In the genomic region with DNA sequence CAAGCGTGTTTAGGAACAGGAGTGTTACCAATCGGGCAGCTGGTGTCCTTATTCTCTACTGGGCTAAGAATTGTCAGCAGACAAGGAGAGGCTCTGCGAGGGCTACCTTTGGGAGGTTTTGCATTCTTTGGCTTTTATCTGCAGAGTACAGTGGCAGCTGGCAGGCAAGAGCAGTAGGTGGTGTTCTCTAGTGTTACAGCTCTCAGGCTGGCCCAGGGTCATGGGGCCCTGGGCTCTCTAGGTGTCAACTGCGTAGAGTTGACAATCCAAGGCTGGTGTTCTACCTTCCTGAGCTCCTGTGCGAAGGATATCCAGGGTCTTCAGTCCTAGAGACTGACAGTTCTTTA, we compare ENCODE assay signal across 17 mouse cellular contexts. TPM values are rescaled to one million over a fixed set of nuclear protein-coding genes. Genes with fewer than 3 reads are reported as not detected.
DNase-seq lines count a peak whose midpoint lies in the region; ATAC-seq and TF ChIP-seq lines count a peak whose summit lies in the region.
"Had no signal": no experiment of that assay in that cellular context is flagged by ENCODE, and none has a peak within 500 bp of the region (broad histone marks: within the 10 kb centered on the region; RNA-seq: fewer than 3 reads in every experiment).

No protein-coding gene starts in this region.

- no peak overlapping the region for H3K9ac ChIP-seq in kidney, embryonic 15.5 days
- peak overlapping the region; percentile 55 for H3K9ac ChIP-seq in liver, embryonic 15.5 days

- H3K27ac ChIP-seq in kidney, embryonic 15.5 days, result no peak overlapping the region
- H3K27ac ChIP-seq in bone marrow, adult 2 months (ENCODE audit: control insufficient read depth, insufficient read depth, low read depth, low read length, poor library complexity), result peak overlapping the region; percentile 67
- peak overlapping the region; percentile 97 for H3K27ac ChIP-seq in liver, embryonic 15.5 days (replicated peaks)

- H3K36me3 ChIP-seq in kidney, embryonic 15.5 days, result no peaks in the 10 kb centered on the region
- H3K36me3 ChIP-seq in liver, embryonic 15.5 days (replicated peaks), result peaks cover 7% of the 10 kb centered on the region; the same call in 1 of the 2 replicates

- ATAC-seq in kidney, embryonic 15.5 days (replicated peaks; ENCODE audit: low FRiP score), result peak; percentile 80
- peak; percentile 80 for ATAC-seq in erythroblast, adult 5-6 weeks (replicated peaks; ENCODE audit: low FRiP score, poor library complexity, severe bottlenecking)
- peak; percentile 97 for ATAC-seq in liver, embryonic 15.5 days (ENCODE audit: insufficient read depth)
- ATAC-seq: CD4-positive, CD25-positive, alpha-beta regulatory T cell, adult 4 months; lung, postnatal 0 days had no signal

- peaks cover 4% of the 10 kb centered on the region; the same call in 1 of the 2 replicates for H3K4me1 ChIP-seq in kidney, embryonic 15.5 days
- peaks cover 4% of the 10 kb centered on the region for H3K4me1 ChIP-seq in bone marrow, adult 2 months (ENCODE audit: control insufficient read depth, insufficient read depth, low read length)
- H3K4me1 ChIP-seq in liver, embryonic 15.5 days (replicated peaks), result peaks cover 69% of the 10 kb centered on the region

- no peak for TF ChIP-seq POLR2A in bone marrow, adult 2 months (IDR thresholded peaks at IDR 0.05; ENCODE audit: borderline replicate concordance, control insufficient read depth, low read depth, low read length)

- no peak for DNase-seq in kidney, postnatal 36 days
- DNase-seq in natural killer cell, adult 2 months (ENCODE audit: low spot score in 2 of 2), result no peak
- DNase-seq in gastrocnemius, postnatal 36 days, result no peak
- DNase-seq: adrenal gland, postnatal 25 days; right cerebral cortex, adult 18-20 months had no signal

- TF ChIP-seq CTCF in bone marrow, adult 2 months (IDR thresholded peaks at IDR 0.05; ENCODE audit: control insufficient read depth, insufficient read depth, low read length), result no peak

- H3K4me3 ChIP-seq in kidney, embryonic 15.5 days (replicated peaks), result no peak overlapping the region
- no peak overlapping the region for H3K4me3 ChIP-seq in bone marrow, adult 2 months (replicated peaks; ENCODE audit: control insufficient read depth, low read depth, low read length)
- peak overlapping the region; percentile 47 for H3K4me3 ChIP-seq in liver, embryonic 15.5 days (replicated peaks)
- H3K4me3 ChIP-seq: megakaryocyte, embryonic 14.5 days had no signal

- no peak overlapping the region for H3K4me2 ChIP-seq in kidney, embryonic 15.5 days
- peak overlapping the region; percentile 59 for H3K4me2 ChIP-seq in liver, embryonic 15.5 days

- no peaks in the 10 kb centered on the region; the same call in 1 of the 2 replicates for H3K9me3 ChIP-seq in kidney, embryonic 15.5 days (replicated peaks)
- 0 out of 2 replicates have a peak, but pooled peaks cover 8% of the 10 kb centered on the region for H3K9me3 ChIP-seq in liver, embryonic 15.5 days (replicated peaks)

- no peaks in the 10 kb centered on the region for H3K27me3 ChIP-seq in kidney, embryonic 15.5 days
- H3K27me3 ChIP-seq in liver, embryonic 15.5 days, result no peaks in the 10 kb centered on the region

- 88% methylated on average over 5 of the region's 5 CpGs for WGBS in kidney, embryonic 15.5 days
- 77% methylated on average over 5 of the region's 5 CpGs for WGBS in bone marrow, adult 2 months
- WGBS in liver, embryonic 15.5 days (ENCODE audit: insufficient replicate concordance), result 32% methylated on average over 5 of the region's 5 CpGs

- intact Hi-C loops in gastrocnemius, postnatal 36 days (cut with DNase I), result no loop called here

RNA-seq across cellular contexts. Expression of gene Cnih3, which starts 17.4 kb away (rescaled TPM):
- 0.10 TPM in 1 of 2 replicates, not detected in the other for polyA plus RNA-seq in kidney, embryonic 15.5 days (2015; fragmentation: Nextera tagmentation; extraction: Ambion mirVana)
- 2.7 TPM in 1 of 2 replicates, not detected in the other for polyA plus RNA-seq in bone marrow, adult 2 months (2011; ENCODE audit: insufficient read depth, insufficient read length, low replicate concordance, missing spikeins)
- not detected in 2 replicates for total RNA-seq in erythroblast, adult 5-6 weeks (2015; ENCODE audit: low replicate concordance)
- not detected in 2 replicates for total RNA-seq in erythroblast, adult 5-6 weeks (2017; ENCODE audit: low replicate concordance)
- 0.03 TPM in 1 of 2 replicates, not detected in the other for polyA plus RNA-seq in liver, embryonic 15.5 days (2015; fragmentation: Nextera tagmentation; extraction: Ambion mirVana)
- total RNA-seq in gastrocnemius, postnatal 36 days (2021), result not detected
- total RNA-seq: adrenal gland, postnatal 25 days; granulocyte monocyte progenitor cell, adult 5-6 weeks; hematopoietic stem cell, adult 5-6 weeks; neutrophil, adult 5-6 weeks had no signal
- polyA plus RNA-seq: CD4-positive, CD25-positive, alpha-beta regulatory T cell, adult 4 months; kidney, embryonic 14.5 days; limb, embryonic 11.5 days had no signal
